Comparison of ENCODE assay signal across 8 mouse cellular contexts in the genomic region with DNA sequence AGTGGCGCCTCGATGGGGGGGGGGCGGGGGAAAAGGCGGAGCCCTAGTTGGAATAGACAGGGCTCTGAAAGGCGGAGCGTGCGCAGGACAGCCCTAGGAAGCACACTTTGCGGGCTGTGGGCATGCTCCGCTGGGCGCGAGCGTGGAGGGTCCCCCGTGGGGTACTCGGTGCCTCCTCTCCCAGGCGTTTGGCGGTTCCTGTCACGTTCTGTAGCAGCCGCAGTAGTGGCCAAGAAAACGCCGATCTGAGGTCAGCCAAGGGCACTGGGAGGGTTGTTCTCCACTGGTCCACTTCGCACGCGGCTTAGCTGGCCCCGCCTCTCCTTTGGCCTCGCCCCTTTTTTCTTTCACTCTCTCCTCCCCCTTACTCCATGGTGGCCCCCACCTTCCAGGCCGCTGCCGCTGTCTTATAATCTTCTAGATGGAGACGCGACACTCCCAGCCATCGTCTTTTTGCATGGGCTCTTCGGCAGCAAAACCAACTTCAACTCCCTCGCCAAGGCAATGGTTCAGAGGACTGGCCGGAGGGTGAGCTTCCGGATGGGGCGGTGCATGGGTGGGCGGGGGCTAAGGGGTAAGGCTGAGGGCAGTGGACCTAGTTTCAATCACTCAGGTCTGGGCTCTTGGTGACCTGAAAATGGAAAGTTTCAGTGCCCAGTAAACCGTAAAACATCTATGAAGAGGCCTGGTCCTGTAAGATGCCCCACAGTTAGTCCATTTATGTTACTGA. TPM values are rescaled to one million over a fixed set of nuclear protein-coding genes. Genes with fewer than 3 reads are reported as not detected.
A peak's percentile ranks its signal among the peaks of the same experiment; 100 is the strongest.
DNase-seq lines count a peak whose midpoint lies in the region; ATAC-seq and TF ChIP-seq lines count a peak whose summit lies in the region.

No protein-coding gene starts in this region.

- DNase-seq in adipocyte (ENCODE audit: low spot score), result peak; percentile 96
- DNase-seq in gastrocnemius, adult 8-10 months (ENCODE audit: low spot score in 2 of 2), result peak; percentile 88
- DNase-seq in induced T-regulatory cell, adult 2 months (ENCODE audit: low read depth), result peak; percentile 95
- peak; percentile 79 to 89 for DNase-seq in left cerebral cortex, postnatal 14 days (ENCODE audit: low spot score in 2 of 2)
- peak; percentile 78 for DNase-seq in right cerebral cortex, postnatal 14 days
- DNase-seq in yolk sac, embryonic 10.5 days (ENCODE audit: low spot score), result peak; percentile 96

- no peak for TF ChIP-seq CTCF in cortical plate, adult 2 months (IDR thresholded peaks at IDR 0.05; ENCODE audit: extremely low read depth, insufficient read depth, low read length)

- peak overlapping the region; percentile 95 for H3K27ac ChIP-seq in cortical plate, adult 2 months (ENCODE audit: insufficient read depth, low read length)

- H3K4me3 ChIP-seq in cortical plate, adult 2 months (ENCODE audit: insufficient read depth, low read length), result peak overlapping the region; percentile 72

- intact Hi-C loops in left cerebral cortex, postnatal 14 days (cut with DNase I), result loop anchor here (5.0 kb wide), 1 partner anchor 178 kb away; a partner anchor contains a TSS

- TF ChIP-seq POLR2A in cortical plate, adult 2 months (IDR thresholded peaks at IDR 0.05; ENCODE audit: extremely low read depth, insufficient read depth, low read length), result peak; percentile 15; the same call in 1 of the 2 replicates

- peaks cover 1% of the 10 kb centered on the region; the same call in 1 of the 2 replicates for H3K4me1 ChIP-seq in cortical plate, adult 2 months (ENCODE audit: control insufficient read depth, insufficient read depth, low read length)

- peak; percentile 59 for ATAC-seq in megakaryocyte-erythroid progenitor cell, adult 5-6 weeks (replicated peaks; ENCODE audit: low FRiP score, low TSS enrichment, poor library complexity, severe bottlenecking)

RNA-seq across cellular contexts. Expression of a gene that starts 0.8 kb away (rescaled TPM):
- polyA plus RNA-seq in cortical plate, adult 2 months (2012; rRNA removed), result 78.3 and 80.1 TPM in 2 replicates
- 10 to 100 TPM; 38.5 to 54.3 (median 46.0) TPM for total RNA-seq in gastrocnemius, adult 8-10 months (2022)
- total RNA-seq in left cerebral cortex, postnatal 14 days (2021), result 10 to 100 TPM; 41.2 to 42.0 TPM
- total RNA-seq in megakaryocyte-erythroid progenitor cell, adult 5-6 weeks (2014; fragmentation: Nextera tagmentation), result 55.8 and 82.2 TPM in 2 replicates
- total RNA-seq in megakaryocyte-erythroid progenitor cell, adult 5-6 weeks (2017), result 36.9 and 46.7 TPM in 2 replicates

RNA-seq across cellular contexts. Expression of a gene that starts 13.5 kb away (rescaled TPM):
- 545 and 568 TPM in 2 replicates for polyA plus RNA-seq in cortical plate, adult 2 months (2012; rRNA removed)
- 1 to 10 TPM in 1 of 4 experiments, under 1 TPM in 3; 0.22 to 1.3 (median 0.39) TPM for total RNA-seq in gastrocnemius, adult 8-10 months (2022)
- 100 to 1,000 TPM; 413 to 473 TPM for total RNA-seq in left cerebral cortex, postnatal 14 days (2021)
- 0.17 and 0.98 TPM in 2 replicates for total RNA-seq in megakaryocyte-erythroid progenitor cell, adult 5-6 weeks (2014; fragmentation: Nextera tagmentation)
- not detected in 2 replicates for total RNA-seq in megakaryocyte-erythroid progenitor cell, adult 5-6 weeks (2017)

RNA-seq across cellular contexts. Expression of a gene that starts 23.7 kb away (rescaled TPM):
- polyA plus RNA-seq in cortical plate, adult 2 months (2012; rRNA removed), result 0.21 and 0.23 TPM in 2 replicates
- not detected for total RNA-seq in gastrocnemius, adult 8-10 months (2022)
- 1 to 10 TPM in 1 of 2 experiments, under 1 TPM in 1; 0.37 to 1.7 TPM for total RNA-seq in left cerebral cortex, postnatal 14 days (2021)
- not detected in 2 replicates for total RNA-seq in megakaryocyte-erythroid progenitor cell, adult 5-6 weeks (2014; fragmentation: Nextera tagmentation)
- total RNA-seq in megakaryocyte-erythroid progenitor cell, adult 5-6 weeks (2017), result not detected in 2 replicates

RNA-seq across cellular contexts. Expression of a gene that starts 54.2 kb away (rescaled TPM):
- 58.3 and 58.4 TPM in 2 replicates for polyA plus RNA-seq in cortical plate, adult 2 months (2012; rRNA removed)
- 10 to 100 TPM; 24.3 to 26.8 (median 25.8) TPM for total RNA-seq in gastrocnemius, adult 8-10 months (2022)
- 10 to 100 TPM; 41.6 to 42.9 TPM for total RNA-seq in left cerebral cortex, postnatal 14 days (2021)
- total RNA-seq in megakaryocyte-erythroid progenitor cell, adult 5-6 weeks (2014; fragmentation: Nextera tagmentation), result 15.7 and 16.1 TPM in 2 replicates
- 3.7 and 9.2 TPM in 2 replicates for total RNA-seq in megakaryocyte-erythroid progenitor cell, adult 5-6 weeks (2017)

RNA-seq across cellular contexts. Expression of a gene that starts 55.0 kb away (rescaled TPM):
- 66.6 and 82.3 TPM in 2 replicates for polyA plus RNA-seq in cortical plate, adult 2 months (2012; rRNA removed)
- total RNA-seq in gastrocnemius, adult 8-10 months (2022), result 10 to 100 TPM; 25.7 to 36.4 (median 29.8) TPM
- total RNA-seq in left cerebral cortex, postnatal 14 days (2021), result 10 to 100 TPM; 34.0 to 55.7 TPM
- 93.5 and 138 TPM in 2 replicates for total RNA-seq in megakaryocyte-erythroid progenitor cell, adult 5-6 weeks (2014; fragmentation: Nextera tagmentation)
- total RNA-seq in megakaryocyte-erythroid progenitor cell, adult 5-6 weeks (2017), result 68.0 and 104 TPM in 2 replicates

Comparison
In these comparisons a context has a peak if more than half of its experiments do, and no peak if none do; other contexts are left out.
1. Peak in every context shown above with its lines: DNase-seq, ATAC-seq, H3K4me3 ChIP-seq and H3K27ac ChIP-seq.
2. RNA of a gene that starts 13.5 kb away (total RNA-seq): 413 to 473 TPM in left cerebral cortex, postnatal 14 days; 0.17 to 0.98 TPM in megakaryocyte-erythroid progenitor cell, adult 5-6 weeks and 0.22 to 1.3 TPM in gastrocnemius, adult 8-10 months; every median in the first group is over 100 times any median in the second.